Mouse (Mus musculus): ENCODE measurements around the gene Prpf18.

Gene Prpf18

GRCm38 (mm10) chr2:4574251-4574650, 77.7 kb downstream of the Prpf18 start:
- no peak for DNase-seq (ENCODE audit: low spot score)

DNA sequence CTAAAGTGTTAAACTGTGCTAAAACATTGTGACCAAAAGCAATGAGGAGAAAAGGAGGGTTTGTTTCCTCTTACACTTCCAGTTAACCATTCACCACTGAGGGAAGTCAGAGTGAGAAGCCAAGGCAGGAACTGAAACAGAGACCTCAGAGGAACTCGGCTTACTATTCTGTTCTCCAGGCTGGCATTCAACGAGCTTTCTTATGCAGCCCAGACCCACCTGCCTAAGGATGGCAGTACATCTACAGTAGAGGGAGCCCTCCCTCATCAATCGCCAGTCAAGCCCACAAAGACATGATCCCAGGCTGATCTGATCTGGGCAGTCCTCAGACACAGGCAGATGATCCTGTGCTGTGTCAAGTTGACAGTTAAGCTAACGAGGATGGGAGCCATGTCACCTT, 78.5 kb downstream of the Prpf18 start:
- no peak for DNase-seq (ENCODE audit: low spot score)

GRCm38 (mm10) chr2:4572498-4573263, 79.2 kb downstream of the Prpf18 start:
- no peak for DNase-seq (ENCODE audit: low spot score)

Measured in ovary, adult 18-20 months (tissue).